Mouse (Mus musculus) testis, adult 2 months (tissue): ENCODE measurements at regions not wholly inside any gene's neighbourhood (a gene's known extent, or its start where the extent isn't known, plus 50 kb on each side); places are given as distances from the start of the nearest gene placed in this dataset.

Source experiments
- H3K27ac ChIP-seq: fragments of 200-500 bp; 2 replicates; pipeline ENCODE4 v1.5.1; 2012; ENCODE audit warnings: low read depth, low read length; ENCODE audit not compliant: control insufficient read depth, insufficient read depth
- H3K27me3 ChIP-seq: fragments of 200-500 bp; 2 replicates; pipeline ENCODE4 v1.6.1; 2012; ENCODE audit warnings: mild to moderate bottlenecking, low read length, moderate library complexity; ENCODE audit not compliant: control insufficient read depth, insufficient read depth
- H3K36me3 ChIP-seq: fragments of 200-500 bp; 2 replicates; pipeline ENCODE4 v1.6.1; 2012; ENCODE audit warnings: mild to moderate bottlenecking, low read length; ENCODE audit not compliant: control insufficient read depth, insufficient read depth
- H3K4me1 ChIP-seq: fragments of 200-500 bp; 2 replicates; pipeline ENCODE4 v1.6.1; 2012; ENCODE audit warnings: low read length; ENCODE audit not compliant: control insufficient read depth, insufficient read depth
- H3K4me3 ChIP-seq: fragments of 200-500 bp; 2 replicates; pipeline ENCODE4 v1.5.1; 2012; ENCODE audit warnings: low read depth, mild to moderate bottlenecking, low read length, moderate library complexity, mixed read lengths; ENCODE audit not compliant: control insufficient read depth
- CTCF ChIP-seq: fragments of 200-500 bp; IDR thresholded peaks from 2 replicates; pipeline ENCODE4 v1.5.1; 2012; ENCODE audit warnings: low read depth, mild to moderate bottlenecking, inconsistent platforms, low read length, moderate library complexity; ENCODE audit not compliant: control insufficient read depth, insufficient read depth, insufficient replicate concordance
- POLR2A ChIP-seq: fragments of 200-500 bp; IDR thresholded peaks from 2 replicates; pipeline ENCODE4 v1.6.1; 2012; ENCODE audit warnings: low read depth, mild to moderate bottlenecking, inconsistent platforms, low read length, moderate library complexity; ENCODE audit not compliant: control insufficient read depth

DNA sequence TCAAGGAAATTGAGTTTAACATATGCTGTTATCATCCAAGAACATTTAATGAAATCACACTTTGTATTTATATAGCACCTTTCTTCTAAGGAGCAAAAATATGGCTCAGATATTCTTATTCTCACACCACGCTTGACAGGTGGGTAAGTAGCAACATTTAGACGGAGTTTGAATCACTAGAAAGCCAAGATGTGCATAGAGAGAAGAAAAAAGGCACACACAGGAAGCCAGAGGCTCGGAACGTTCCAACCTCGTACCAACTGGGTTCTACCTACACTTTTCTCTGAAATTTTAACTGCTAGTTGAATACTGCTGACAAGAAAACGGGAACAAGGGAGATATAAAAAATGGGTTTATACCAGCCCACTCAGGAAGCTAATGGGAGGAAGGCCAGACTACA lies 528.4 kb upstream of the Arid1b start:
- Histone ChIP-seq H3K27me3 (no peaks in the 10 kb centered on the region), H3K4me1 (no peaks in the 10 kb centered on the region), H3K36me3 (no peaks in the 10 kb centered on the region), H3K27ac (no peak overlapping the region), H3K4me3 (no peak overlapping the region)
- TF ChIP-seq CTCF: no peak
- TF ChIP-seq POLR2A: no peak

- Histone ChIP-seq H3K4me3 (no peak overlapping the region), H3K36me3 (no peaks in the 10 kb centered on the region), H3K4me1 (no peaks in the 10 kb centered on the region), H3K27ac (no peak overlapping the region), H3K27me3 (no peaks in the 10 kb centered on the region)
- TF ChIP-seq POLR2A (no peak), CTCF (no peak)
These were observed 521.7 kb upstream of the Arid1b start for GRCm38 (mm10) chr17:4472412-4472811.

- Histone ChIP-seq H3K36me3 (no peaks in the 10 kb centered on the region), H3K4me3 (no peak overlapping the region), H3K27ac (no peak overlapping the region), H3K27me3 (no peaks in the 10 kb centered on the region), H3K4me1 (no peaks in the 10 kb centered on the region)
- TF ChIP-seq CTCF: no peak
These were observed 519.8 kb upstream of the Arid1b start for GRCm38 (mm10) chr17:4474350-4474749.

- H3K4me1 ChIP-seq: no peaks in the 10 kb centered on the region
- no peak overlapping the region for H3K27ac ChIP-seq
- H3K36me3 ChIP-seq: no peaks in the 10 kb centered on the region
- H3K27me3 ChIP-seq: no peaks in the 10 kb centered on the region
- H3K4me3 ChIP-seq: no peak overlapping the region
- TF ChIP-seq POLR2A (no peak), CTCF (no peak)
These were observed 518.5 kb upstream of the Arid1b start for GRCm38 (mm10) chr17:4475665-4476064.

- Histone ChIP-seq H3K4me1 (no peaks in the 10 kb centered on the region), H3K27ac (no peak overlapping the region), H3K27me3 (no peaks in the 10 kb centered on the region), H3K4me3 (no peak overlapping the region), H3K36me3 (no peaks in the 10 kb centered on the region)
- TF ChIP-seq CTCF (no peak), POLR2A (no peak)
These were observed 499.7 kb upstream of the Arid1b start for GRCm38 (mm10) chr17:4494392-4494791.

GRCm38 (mm10) chr17:4500504-4500903 lies 493.6 kb upstream of the Arid1b start:
- Histone ChIP-seq H3K36me3 (no peaks in the 10 kb centered on the region), H3K27me3 (no peaks in the 10 kb centered on the region), H3K27ac (no peak overlapping the region), H3K4me1 (no peaks in the 10 kb centered on the region), H3K4me3 (no peak overlapping the region)
- TF ChIP-seq CTCF (no peak), POLR2A (no peak)

DNA sequence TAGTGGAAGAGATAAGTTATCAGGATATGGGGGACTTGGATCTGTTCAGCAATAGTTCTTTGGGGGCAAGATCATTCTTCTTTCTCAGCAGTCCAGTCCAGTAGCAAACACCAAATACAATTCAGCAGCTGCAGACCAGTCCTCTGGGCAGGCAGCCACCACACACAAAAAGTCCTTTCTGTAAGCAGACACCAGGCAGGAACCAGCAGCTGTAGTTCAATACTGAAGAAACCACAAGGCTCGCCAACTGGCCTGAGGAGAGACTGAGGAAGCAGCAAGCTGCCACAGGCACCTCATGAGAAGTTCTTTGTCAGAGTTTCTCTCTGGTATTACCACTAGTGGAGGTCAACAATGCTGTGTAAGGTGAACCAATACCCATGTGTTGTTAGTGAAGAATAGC lies 493.1 kb upstream of the Arid1b start:
- H3K4me3 ChIP-seq: no peak overlapping the region
- H3K36me3 ChIP-seq: no peaks in the 10 kb centered on the region
- TF ChIP-seq CTCF (no peak), POLR2A (no peak)
- H3K27ac ChIP-seq: no peak overlapping the region
- no peaks in the 10 kb centered on the region for H3K27me3 ChIP-seq
- no peaks in the 10 kb centered on the region for H3K4me1 ChIP-seq

- Histone ChIP-seq H3K27me3 (no peaks in the 10 kb centered on the region), H3K4me3 (no peak overlapping the region), H3K36me3 (no peaks in the 10 kb centered on the region), H3K4me1 (no peaks in the 10 kb centered on the region), H3K27ac (no peak overlapping the region)
- no peak for TF ChIP-seq POLR2A
These were observed 489.2 kb upstream of the Arid1b start for GRCm38 (mm10) chr17:4504951-4505350.
